Mouse (Mus musculus) adrenal gland, postnatal 10 days (tissue): ENCODE results near the gene Gm12185. TPM values are rescaled to one million over a fixed set of nuclear protein-coding genes. Genes with fewer than 3 reads are reported as not detected.
A peak's percentile ranks its signal among the peaks of the same experiment; 100 is the strongest.
"Not testable (repeated sequence)": the region's sequence is repeated elsewhere in the genome, so short reads cannot be mapped to it uniquely, and the experiment has no call there.

Source experiments
- DNase-seq: peaks from one replicate; pipeline ENCODE4 v3.0.0; 2021; ENCODE audit warnings: mixed read lengths
- long read RNA-seq, 2 experiments: library from polyadenylated mRNA; stranded (forward); transcript quantifications; one replicate each; pipeline ENCODE4 v2.0.0; 2021
- total RNA-seq, 2 experiments: library from RNA; stranded (reverse); gene quantifications; 2 replicates each; pipeline ENCODE4 v1.2.3; 2021

Gene Gm12185
- 1 to 10 TPM; 3.3 to 3.7 TPM for total RNA-seq
- long read RNA-seq, experiment 1, full-length matches to known transcripts = 1 of 5 reads
- long read RNA-seq, experiment 1, partial matches to known transcripts = 0 of 5 reads
- long read RNA-seq, experiment 1, other reads (novel, unspliced or antisense) = 4 of 5 reads
- long read RNA-seq, experiment 2 = 0 reads

DNA sequence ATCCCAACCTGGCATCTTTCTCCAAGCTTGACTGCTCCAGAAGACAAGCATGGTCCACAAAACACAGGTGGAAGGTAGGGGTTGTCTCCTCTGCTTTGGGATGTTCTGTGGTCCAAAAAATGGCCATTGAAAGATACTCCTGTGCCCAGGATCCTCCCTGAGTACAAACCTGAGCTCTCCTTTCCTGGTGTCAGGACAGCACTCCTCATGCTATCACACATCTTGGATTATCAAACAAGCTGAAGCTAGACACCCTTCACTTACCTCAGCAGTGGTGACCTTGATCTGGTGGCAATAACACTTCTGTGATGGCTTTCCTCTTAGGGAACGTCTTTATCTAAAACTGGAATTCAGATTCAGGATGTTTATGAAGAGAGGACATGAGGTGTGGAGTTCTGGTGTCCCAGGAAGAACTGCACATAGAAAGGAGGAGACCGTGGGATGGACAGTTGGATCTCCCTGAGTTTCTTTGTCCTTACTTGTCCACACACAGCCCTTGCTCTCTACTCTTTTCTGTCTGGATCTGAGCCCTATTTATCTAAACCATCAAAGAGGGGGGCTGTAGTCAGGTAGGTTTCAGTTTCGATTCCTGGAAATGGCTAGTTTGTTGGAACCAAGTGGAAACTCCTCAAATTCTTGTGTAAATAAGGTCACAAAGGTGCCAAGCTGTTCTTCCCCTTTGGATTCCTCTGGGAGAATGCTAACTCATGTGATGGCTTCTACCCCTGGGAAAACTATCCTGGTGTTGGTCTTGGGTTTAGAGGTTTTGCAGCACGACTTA, at the start of gene Gm12185:
Gene Gm12185, minus strand, starts transcription at position 487 of the 781 bp plus-strand sequence.
- DNase-seq = not testable (repeated sequence)

DNA sequence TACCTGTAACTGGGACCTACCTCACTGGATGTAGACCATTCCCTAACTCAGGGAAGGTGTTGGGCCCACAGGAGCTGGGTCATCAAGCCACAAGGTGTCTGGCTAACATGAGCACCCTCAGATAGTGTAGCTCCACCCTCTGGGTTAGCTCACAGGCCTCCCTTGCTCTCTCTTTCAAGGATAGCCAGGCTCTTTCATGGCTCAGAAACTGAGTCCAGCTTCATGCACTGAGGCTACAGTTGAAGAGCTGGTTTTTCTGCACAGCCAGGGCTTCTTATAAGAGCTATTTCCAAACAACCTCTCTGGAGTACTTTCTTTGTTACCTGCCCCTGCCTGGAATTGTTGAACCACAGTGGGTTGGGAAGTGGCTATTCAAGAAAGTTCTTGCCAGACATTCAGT, 20.0 kb upstream of the Gm12185 start:
- not testable (repeated sequence) for DNase-seq

DNA sequence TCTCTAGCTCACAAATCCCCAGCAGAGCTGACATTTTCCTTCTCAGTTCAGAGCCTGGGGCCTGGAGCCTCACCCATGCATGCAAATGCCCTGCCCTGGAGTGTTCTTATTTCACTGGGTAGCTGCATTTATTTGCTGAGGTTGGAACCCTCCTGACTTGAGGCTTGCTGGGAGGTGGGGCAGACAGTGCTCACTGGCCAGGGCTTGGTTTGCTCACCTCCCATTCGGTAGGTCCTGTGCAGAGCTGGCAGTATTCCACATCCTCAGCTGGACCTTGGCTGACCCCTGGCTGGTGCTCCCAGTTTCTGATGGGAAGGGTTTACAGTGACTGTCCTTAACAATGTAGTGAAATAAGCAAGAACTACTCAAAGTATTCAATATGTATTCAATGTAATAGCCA, 14.8 kb upstream of the Gm12185 start:
- not testable (repeated sequence) for DNase-seq

DNA sequence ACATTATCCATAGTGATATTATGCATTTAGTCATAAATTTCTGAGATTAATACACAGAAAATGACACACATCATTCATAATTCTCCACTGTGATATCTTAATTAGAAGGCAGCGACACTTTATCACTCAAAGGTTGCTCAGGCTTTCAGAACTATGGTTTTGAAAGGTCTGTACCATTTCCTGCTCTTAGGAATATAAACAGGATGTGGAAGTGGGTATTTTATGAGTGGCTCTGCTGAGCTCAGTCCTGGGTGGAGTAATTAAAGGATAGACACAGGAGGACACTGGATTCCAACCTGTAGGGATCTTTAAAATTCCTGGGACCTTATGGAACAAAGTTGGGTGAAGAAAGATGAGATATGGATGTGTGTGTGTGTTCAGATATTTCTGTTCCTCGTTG, 14.3 kb upstream of the Gm12185 start:
- DNase-seq = not testable (repeated sequence)

DNA sequence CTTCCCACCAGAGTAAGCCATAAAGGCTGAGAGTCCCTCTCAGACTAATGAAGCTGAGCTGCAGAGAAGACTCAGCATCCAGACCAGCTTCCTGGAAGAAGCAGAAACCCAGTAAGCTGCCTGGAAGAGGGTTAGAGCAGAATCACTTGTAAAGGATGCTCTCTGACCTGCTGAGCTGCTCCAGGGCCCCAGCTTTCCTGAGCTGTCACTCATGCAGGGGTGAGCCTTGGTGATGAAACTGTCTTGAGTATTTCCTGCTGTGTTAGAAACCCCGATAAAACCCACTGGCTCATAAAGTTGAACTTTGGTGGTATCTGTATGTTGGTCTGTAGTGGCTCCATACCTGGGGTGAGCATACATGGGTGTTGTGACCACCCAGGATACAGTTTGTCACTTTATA, 8.4 kb upstream of the Gm12185 start:
- DNase-seq = not testable (repeated sequence)

DNA sequence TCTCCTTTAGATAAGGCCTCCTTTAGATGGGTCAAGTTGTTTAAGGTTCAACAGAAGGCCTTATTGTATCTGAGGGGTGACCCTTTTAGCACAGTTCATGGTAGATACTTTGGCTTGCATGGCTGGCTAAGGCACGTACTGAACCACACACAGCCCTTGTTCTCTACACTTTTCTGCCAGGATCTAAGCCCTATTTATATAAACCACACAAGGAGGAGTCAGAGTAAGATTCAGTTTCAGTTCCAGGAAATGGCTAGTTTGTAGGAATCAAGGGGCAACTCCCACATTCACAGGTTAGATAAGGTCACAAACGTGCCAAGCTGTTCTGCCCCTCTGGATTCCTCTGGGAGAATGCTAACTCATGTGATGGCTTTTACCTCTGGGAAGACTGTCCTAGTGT, 2.0 kb upstream of the Gm12185 start, which contains the start of gene Tgtp1:
Gene Tgtp1, minus strand, starts transcription at position 155 of the 400 bp plus-strand sequence.
- not testable (repeated sequence) for DNase-seq

DNA sequence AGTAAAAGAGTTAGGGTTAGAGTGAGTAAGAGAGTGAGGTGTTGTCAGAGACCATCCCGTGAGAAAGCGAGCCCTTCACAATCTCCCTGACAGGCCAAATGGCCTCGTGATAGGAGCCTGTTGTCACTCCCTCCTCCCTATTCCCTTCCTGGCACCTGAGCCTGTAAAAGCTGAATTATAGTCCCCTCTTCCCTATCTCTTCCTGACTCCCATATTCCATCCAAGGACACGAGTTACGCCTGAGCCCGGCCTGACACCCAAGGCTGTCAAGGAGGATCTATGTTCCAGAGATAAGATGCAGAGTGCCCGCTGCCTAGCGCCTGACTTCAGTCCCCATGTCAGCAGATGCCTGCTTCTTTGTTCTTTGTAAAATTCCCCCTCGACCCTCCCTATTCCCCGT, 1.3 kb upstream of the Gm12185 start:
- DNase-seq = peak; percentile 33

DNA sequence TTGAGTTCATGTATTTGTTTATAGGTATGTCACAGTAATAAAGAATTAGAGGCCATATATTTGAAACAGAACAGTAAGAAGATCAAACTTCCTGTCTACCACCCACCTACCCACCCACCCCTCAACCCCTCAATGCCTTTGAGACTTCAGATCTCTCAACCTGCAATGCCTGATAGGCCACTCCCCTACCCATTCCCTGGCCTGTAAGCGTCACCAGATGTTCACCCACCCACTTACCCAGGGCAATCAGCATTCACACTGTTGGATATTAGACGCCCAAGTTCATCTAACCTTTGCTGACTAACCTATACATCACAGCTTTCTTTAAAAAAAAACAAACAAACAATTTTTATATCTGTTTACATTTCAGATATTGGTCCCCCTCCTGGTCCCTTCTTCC, 2.0 kb downstream of the Gm12185 start:
- not testable (repeated sequence) for DNase-seq

DNA sequence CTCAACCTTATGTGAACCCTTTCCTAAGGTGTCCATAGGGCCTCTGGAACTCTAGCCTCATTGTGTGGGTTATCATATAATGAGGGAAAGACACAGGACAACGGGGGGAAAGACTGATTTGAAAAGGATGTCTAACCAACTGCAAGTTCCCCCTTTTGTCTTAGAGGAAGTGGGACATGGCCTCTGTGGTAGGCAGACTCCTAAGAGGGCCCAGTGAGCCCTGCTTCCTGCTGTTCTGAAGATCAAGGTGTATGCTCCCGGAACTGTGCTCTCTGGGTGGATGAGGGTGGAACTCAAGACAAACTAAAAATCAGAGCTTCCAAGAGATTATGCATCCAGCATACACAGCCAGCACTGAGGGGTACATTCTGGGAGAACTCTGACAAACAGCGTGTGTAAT, 3.8 kb downstream of the Gm12185 start:
- DNase-seq = not testable (repeated sequence)

DNA sequence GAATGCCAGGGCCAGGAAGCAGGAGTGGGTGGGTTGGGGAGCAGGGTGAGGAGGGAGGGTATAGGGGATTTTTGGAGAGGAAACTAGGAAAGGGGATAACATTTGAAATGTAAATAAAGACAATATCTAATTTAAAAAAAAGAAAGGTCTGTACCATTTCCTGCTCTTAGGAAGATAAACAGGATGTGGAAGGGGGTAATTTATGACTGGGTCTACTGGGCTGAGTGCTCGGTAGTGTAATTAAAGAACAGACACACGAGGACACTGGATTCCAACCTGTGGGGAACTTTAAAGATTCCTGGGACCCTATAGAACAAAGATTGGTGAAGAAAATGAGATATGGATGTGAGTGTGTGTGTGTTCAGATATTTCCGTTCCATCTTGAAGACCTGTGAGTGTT, 9.2 kb downstream of the Gm12185 start:
- DNase-seq = not testable (repeated sequence)

DNA sequence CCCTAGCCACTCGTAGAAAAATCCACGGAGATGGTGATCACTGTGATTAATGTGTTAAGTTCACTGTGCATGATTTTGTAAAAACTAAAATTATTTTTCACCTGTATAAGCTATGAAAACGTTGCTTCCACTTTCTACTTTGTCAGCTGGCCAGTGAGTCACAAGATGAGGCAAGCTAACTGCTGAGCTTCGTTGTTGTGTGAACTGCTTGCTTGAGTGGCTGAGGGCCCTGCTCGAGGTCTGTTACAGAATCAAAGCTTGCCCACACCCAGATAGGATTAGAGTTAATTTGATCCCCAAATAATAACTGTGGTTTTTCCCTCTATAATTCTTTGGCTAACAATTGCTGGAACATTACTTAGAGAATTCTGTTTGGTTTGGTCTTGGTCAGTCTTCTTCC, 12.0 kb downstream of the Gm12185 start:
- DNase-seq = not testable (repeated sequence)

DNA sequence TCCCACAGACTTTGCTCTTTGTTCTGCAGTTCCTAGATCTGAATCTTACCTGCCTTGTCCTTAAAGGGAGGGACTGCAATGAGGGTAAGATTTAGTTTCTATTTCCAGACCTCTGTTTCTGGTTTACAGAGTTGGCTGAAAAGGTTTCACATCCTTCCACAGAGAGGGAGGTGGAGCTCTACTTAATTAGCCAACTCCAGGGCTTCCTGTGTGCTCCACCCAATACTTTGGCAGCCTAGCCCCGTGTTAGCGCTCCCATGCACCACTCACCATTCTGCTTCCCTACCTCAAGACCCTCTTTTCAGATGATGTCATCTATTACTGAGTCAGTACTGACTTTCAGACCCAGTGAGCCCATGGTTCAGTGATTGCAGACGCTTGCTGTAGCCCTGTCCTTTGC, 12.8 kb downstream of the Gm12185 start, which contains the start of gene 9930111J21Rik1:
Gene 9930111J21Rik1, minus strand, starts transcription at position 148 of the 400 bp plus-strand sequence.
- not testable (repeated sequence) for DNase-seq

DNA sequence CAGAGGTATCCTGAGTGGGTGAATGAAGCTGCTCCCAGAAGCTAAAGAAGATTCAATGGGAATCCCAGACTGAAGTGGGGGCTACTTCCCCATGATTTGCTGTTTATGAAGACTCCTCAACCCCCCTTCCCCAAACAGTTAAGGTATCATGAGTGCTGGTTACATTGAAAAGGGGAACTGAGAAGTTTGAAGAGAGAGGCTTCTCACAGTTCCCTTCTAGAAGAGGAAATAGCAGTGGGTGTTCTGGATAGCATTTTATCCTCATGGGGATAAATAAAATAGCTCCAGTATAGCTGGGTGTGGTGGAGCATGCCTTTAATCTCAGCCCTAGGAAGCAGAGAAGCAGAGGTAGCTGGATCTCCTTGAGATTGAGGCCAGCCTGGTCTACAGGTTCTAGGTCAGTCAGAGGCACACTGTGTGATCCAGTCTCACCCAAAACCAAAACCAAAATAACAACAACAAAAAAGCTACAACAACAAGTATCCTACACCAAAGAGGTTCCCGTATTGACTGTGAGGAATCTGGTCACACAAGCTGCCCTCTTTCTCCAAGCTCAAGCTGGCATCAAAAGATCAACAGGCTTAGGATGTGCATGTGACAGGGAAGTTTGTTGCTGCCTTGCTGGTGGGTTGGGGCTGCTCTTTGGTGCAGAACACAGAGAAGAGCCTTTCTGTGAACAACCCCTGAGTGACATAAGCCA, 13.6 kb downstream of the Gm12185 start, which contains the start of gene Olfr56:
Gene Olfr56, plus strand, starts transcription at position 650 of the 700 bp plus-strand sequence.
- not testable (repeated sequence) for DNase-seq

DNA sequence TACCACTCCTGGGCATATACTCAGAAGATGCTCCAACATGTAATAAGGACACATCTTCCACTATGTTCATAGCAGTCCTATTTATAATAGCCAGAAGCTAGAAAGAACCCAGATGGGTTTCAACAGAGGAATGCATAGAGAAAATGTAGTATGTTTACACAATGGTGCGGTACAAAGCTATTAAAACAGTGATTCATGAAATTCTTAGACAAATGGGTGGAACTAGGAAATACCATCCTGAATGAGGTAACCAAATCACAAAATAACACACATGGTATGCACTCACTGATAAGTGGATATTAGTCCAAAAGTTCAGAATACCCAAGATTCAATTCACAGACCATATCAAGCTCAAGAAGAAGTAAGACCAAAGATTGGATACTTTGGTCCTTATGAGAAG, 17.3 kb downstream of the Gm12185 start:
- DNase-seq = not testable (repeated sequence)

DNA sequence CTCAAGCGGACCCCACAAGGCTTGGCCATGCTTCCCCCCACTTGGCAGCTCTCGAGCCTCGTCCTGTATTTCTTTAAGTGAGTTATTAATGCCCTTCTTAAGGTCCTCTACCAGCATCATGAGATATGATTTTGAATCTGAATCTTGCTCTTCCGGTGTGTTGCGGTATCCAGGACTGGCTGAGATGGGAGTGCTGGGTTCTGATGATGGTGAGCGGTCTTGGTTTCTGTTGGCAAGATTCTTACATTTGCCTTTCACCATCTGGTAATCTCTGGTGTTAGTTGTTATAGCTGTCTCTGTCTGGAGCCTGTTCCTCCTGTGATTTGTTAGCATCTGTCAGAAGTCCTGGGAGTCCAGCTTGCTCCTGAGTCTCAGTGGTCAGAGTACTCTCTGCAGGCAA, 45.9 kb downstream of the Gm12185 start, which contains the start of gene Psme2b:
Gene Psme2b, minus strand, starts transcription at position 101 of the 400 bp plus-strand sequence.
- DNase-seq = not testable (repeated sequence)

DNA sequence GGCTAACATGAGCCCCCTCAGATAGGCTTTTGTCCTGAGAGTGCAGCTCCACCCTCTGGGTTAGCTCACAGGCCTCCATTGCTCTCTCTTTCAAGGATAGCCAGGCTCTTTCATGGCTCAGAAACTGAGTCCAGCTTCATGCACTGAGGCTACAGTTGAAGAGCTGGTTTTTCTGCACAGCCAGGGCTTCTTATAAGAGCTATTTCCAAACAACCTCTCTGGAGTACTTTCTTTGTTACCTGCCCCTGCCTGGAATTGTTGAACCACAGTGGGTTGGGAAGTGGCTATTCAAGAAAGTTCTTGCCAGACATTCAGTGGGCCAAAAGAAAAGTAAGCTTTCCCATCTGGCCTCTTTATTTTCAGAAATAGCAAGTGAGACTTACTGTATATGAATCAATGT, 52.7 kb downstream of the Gm12185 start:
- not testable (repeated sequence) for DNase-seq

DNA sequence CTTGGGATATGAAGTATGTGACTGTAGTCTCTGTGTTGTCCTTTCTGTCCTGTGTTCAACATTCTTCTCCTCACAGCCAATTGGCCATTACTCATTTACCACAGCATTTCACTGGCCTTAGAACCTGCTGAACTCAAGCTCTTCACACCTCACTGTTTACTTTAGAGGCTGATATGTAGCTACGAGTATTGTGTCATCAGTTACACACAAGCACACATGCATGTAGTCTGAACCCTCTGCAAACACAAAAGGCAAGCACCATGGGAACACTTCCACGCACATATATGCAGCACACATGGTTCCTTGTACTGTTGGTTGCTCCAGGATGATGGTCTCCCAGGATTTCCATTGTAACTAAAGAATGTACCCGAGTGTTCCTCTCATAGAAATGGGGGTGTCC, 56.7 kb downstream of the Gm12185 start:
- not testable (repeated sequence) for DNase-seq

DNA sequence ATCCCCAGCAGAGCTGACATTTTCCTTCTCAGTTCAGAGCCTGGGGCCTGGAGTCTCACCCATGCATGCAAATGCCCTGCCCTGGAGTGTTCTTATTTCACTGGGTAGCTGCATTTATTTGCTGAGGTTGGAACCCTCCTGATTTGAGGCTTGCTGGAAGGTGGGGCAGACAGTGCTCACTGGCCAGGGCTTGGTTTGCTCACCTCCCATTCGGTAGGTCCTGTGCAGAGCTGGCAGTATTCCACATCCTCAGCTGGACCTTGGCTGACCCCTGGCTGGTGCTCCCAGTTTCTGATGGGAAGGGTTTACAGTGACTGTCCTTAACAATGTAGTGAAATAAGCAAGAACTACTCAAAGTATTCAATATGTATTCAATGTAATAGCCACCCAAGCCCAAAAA, 58.1 kb downstream of the Gm12185 start:
- DNase-seq = not testable (repeated sequence)

DNA sequence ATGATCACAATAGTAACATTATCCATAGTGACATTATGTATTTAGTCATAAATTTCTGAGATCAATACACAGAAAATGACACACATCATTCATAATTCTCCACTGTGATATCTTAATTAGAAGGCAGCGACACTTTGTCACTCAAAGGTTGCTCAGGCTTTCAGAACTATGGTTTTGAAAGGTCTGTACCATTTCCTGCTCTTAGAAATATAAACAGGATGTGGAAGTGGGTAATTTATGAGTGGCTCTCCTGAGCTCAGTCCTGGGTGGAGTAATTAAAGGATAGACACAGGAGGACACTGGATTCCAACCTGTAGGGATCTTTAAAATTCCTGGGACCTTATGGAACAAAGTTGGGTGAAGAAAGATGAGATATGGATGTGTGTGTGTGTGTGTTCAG, 58.6 kb downstream of the Gm12185 start:
- not testable (repeated sequence) for DNase-seq

DNA sequence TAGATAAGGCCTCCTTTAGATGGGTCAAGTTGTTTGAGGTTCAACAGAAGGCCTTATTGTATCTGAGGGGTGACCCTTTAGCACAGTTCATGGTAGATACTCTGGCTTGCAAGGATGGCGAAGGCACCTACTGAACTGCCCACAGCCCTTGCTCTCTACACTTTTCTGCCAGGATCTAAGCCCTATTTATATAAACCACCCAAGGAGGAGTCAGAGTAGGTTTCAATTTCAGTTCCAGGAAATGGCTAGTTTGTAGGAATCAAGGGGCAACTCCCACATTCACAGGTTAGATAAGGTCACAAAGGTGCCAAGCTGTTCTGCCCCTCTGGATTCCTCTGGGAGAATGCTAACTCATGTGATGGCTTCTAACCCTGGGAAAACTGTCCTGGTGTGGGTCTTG, 64.0 kb downstream of the Gm12185 start:
- not testable (repeated sequence) for DNase-seq

DNA sequence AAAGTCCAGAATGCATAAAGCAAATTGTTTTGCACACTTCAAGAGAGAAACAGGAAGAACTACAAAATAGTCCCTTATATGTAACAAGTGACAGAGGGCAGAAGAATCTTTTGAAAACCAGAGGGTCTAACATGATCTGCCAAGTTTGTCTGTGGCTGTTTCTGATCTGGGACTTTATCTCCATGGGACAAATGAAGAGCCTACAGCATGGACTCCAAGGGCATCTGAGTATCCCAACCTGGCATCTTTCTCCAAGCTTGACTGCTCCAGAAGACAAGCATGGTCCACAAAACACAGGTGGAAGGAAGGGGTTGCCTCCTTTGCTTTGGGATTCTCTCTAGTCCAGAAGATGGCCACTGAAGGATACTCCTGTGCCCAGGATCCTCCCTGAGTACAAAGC, 65.6 kb downstream of the Gm12185 start:
- DNase-seq = not testable (repeated sequence)

DNA sequence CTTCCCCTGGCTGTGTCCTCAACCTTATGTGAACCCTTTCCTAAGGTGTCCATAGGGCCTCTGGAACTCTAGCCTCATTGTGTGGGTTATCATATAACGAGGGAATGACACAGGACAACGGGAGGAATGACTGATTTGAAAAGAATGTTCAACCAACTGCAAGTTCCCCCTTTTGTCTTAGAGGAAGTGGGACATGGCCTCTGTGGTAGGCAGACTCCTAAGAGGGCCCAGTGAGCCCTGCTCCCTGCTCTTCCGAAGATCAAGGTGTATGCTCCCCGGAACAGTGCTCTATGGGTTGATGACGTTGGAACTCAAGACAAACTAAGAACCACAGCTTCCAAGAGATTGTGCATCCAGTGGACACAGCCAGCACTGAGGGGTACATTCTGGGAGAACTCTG, 68.2 kb downstream of the Gm12185 start:
- DNase-seq = not testable (repeated sequence)

DNA sequence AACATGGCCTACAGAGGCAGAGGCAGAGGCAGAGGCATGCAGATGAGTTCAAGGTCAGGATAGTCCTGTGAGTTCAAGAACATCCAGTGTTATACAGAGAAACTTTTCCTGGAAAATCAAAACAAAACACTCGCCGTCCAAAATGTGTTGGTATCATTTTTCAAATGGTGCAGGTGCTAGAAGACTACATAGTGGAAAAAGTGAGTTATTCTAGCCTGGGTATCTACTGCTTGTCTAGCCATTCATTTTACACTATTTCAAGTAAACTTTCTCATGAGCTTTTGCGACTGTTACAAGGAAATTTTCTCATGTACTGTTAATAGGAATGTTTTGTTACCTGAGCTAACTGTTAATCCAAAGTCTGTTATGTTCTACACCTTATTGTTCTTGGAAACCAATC, 73.6 kb downstream of the Gm12185 start:
- no peak for DNase-seq
